Mouse (Mus musculus) G1E (cell line): ENCODE measurements around the gene Faf1. TPM values are rescaled to one million over a fixed set of nuclear protein-coding genes. Genes with fewer than 3 reads are reported as not detected.

ENCODE experiments used
- ATAC-seq: 2 replicates; pipeline ENCODE4 v1.8.0; 2016; ENCODE audit warnings: mild to moderate bottlenecking; ENCODE audit not compliant: insufficient number of reproducible peaks, poor library complexity, low FRiP score, severe bottlenecking; ENCODE audit errors: extremely low read depth
- DNase-seq: peaks from one replicate; pipeline ENCODE4 v3.0.0; 2012; ENCODE audit warnings: low spot score
- H3K27me3 ChIP-seq: 2 replicates; pipeline ENCODE4 v1.6.1; 2012; ENCODE audit warnings: mild to moderate bottlenecking, low read length, inconsistent platforms; ENCODE audit not compliant: insufficient read depth
- H3K36me3 ChIP-seq: replicated peaks from 2 replicates; pipeline ENCODE3; 2012; ENCODE audit warnings: mild to moderate bottlenecking, inconsistent platforms
- H3K4me1 ChIP-seq: 2 replicates; pipeline ENCODE4 v1.6.1; 2012; ENCODE audit warnings: low read depth, low read length, inconsistent platforms, mixed read lengths; ENCODE audit not compliant: insufficient read depth
- H3K4me3 ChIP-seq: 2 replicates; pipeline ENCODE4 v1.5.1; 2012; ENCODE audit warnings: low read depth, mild to moderate bottlenecking, inconsistent platforms, low read length, moderate library complexity, mixed read lengths
- H3K9me3 ChIP-seq: replicated peaks from 2 replicates; pipeline ENCODE4 v1.6.1; 2012; ENCODE audit warnings: inconsistent platforms
- CTCF ChIP-seq: IDR thresholded peaks from 2 replicates; pipeline ENCODE4 v1.5.1; 2012; ENCODE audit warnings: low read depth, low read length, inconsistent platforms, mixed read lengths
- GATA1 ChIP-seq: IDR thresholded peaks from 2 replicates; pipeline ENCODE4 v1.6.1; 2012; ENCODE audit warnings: borderline replicate concordance, low read length, inconsistent platforms, mixed read lengths
- GATA2 ChIP-seq: IDR thresholded peaks from 2 replicates; pipeline ENCODE4 v1.6.1; 2012; ENCODE audit warnings: low read depth, low read length, inconsistent platforms, borderline replicate concordance
- POLR2AphosphoS5 ChIP-seq: IDR thresholded peaks from 2 replicates; pipeline ENCODE4 v1.6.1; 2012; ENCODE audit warnings: low read depth, low read length, inconsistent platforms; ENCODE audit not compliant: insufficient replicate concordance
- TAL1 ChIP-seq: conservative IDR thresholded peaks from 2 replicates; pipeline ENCODE4 v1.6.1; 2012; ENCODE audit warnings: low read depth, low read length, inconsistent platforms, mixed read lengths
- polyA plus RNA-seq: library from polyadenylated mRNA; stranded (reverse); fragments of >175 nt; gene quantifications from 2 replicates; pipeline ENCODE4 v1.2.3, GENCODE M21; 2012
- total RNA-seq, 2 experiments: library from RNA; stranded (forward) in 1 of 2; stranded (reverse) in 1 of 2; fragments of 200-1000 nt in 1 of 2; fragments of >200 nt in 1 of 2; fragmentation: Nextera tagmentation in 1 of 2; gene quantifications; 2 replicates each; pipeline ENCODE4 v1.2.3; 2014 to 2017

Faf1 gene
- total and polyA plus RNA-seq, 3 experiments, result 7.1 to 71.9 (median 65.0) TPM

DNA sequence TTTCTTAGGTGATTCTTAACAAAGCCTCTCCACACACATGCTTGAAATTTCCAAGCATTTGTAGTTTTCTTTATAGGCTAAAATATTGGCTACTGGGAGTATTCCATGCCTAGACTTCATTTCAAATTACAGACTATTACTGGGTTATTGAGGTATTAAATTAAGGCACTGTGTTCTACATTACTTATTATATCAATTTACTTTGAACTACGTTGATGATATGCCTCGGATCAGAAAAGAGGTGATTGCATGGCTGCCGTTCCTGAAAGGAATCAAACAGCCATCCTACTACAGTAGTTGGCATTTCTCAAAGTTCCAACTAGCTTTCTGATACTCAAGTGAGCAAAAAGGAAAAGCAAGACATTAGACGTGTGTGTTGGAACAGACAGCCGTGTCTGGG is 14.1 kb upstream of the Faf1 start:
- no peaks in the 10 kb centered on the region for H3K27me3 ChIP-seq
- H3K4me1 ChIP-seq, result peaks cover 32% of the 10 kb centered on the region
- ATAC-seq, result no peak
- H3K36me3 ChIP-seq, result peaks cover 8% of the 10 kb centered on the region
- no peaks in the 10 kb centered on the region for H3K9me3 ChIP-seq
- TF ChIP-seq GATA2 (no peak), TAL1 (no peak), POLR2AphosphoS5 (no peak), GATA1 (no peak), CTCF (no peak)
- H3K4me3 ChIP-seq, result peak overlapping the region; percentile 21; the same call in 1 of the 2 replicates
- no peak for DNase-seq

- ATAC-seq (no peak), DNase-seq (no peak)
- TF ChIP-seq CTCF (no peak), GATA2 (no peak), TAL1 (no peak), POLR2AphosphoS5 (no peak), GATA1 (no peak)
- H3K4me1 ChIP-seq, result peaks cover 19% of the 10 kb centered on the region
- H3K4me3 ChIP-seq, result peak overlapping the region; percentile 89
- no peaks in the 10 kb centered on the region for H3K27me3 ChIP-seq
- peaks cover 8% of the 10 kb centered on the region for H3K36me3 ChIP-seq
- no peaks in the 10 kb centered on the region for H3K9me3 ChIP-seq
These were observed 12.3 kb upstream of the Faf1 start for GRCm38 (mm10) chr4:109664091-109664490.

- Histone ChIP-seq H3K36me3 (peaks cover 5% of the 10 kb centered on the region), H3K27me3 (no peaks in the 10 kb centered on the region), H3K4me3 (peak overlapping the region; percentile 89), H3K9me3 (no peaks in the 10 kb centered on the region), H3K4me1 (peaks cover 16% of the 10 kb centered on the region)
- TF ChIP-seq TAL1 (no peak), GATA2 (no peak), CTCF (no peak), GATA1 (no peak), POLR2AphosphoS5 (no peak)
- peak; percentile 69 for DNase-seq
- ATAC-seq, result peak; percentile 56
These were observed 11.0 kb upstream of the Faf1 start for GRCm38 (mm10) chr4:109665101-109665981.

DNA sequence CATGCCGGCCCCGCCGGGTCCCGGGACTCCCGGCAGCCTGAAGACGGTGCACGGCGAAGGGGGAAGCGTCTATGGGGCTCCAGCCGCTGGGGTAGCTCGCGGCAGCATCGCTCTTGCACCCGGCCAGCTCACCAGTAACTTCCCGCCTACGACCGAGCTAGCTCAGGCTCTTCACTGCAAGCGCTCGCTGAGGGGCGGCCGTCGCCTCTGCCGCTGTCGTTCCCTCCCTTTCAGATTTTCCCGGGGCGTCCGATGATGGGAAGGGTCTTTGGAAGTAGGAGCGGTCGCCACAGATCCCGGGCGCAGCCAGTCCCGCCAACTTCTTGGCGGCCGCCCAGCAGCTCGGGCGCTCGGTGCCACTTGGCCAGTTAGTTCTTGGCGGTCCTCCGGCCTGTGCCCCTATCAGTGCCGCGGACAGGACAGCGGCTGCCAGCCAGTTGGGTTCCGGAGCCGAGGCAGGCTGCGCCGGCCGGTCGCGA is 10.4 kb upstream of the Faf1 start:
- DNase-seq (no peak), ATAC-seq (no peak)
- H3K27me3 ChIP-seq, result no peaks in the 10 kb centered on the region
- H3K36me3 ChIP-seq, result peaks cover 4% of the 10 kb centered on the region
- peaks cover 13% of the 10 kb centered on the region for H3K4me1 ChIP-seq
- H3K4me3 ChIP-seq, result peak overlapping the region; percentile 89
- TF ChIP-seq TAL1 (no peak), CTCF (no peak), GATA2 (no peak), GATA1 (no peak), POLR2AphosphoS5 (no peak)
- no peaks in the 10 kb centered on the region for H3K9me3 ChIP-seq

GRCm38 (mm10) chr4:109666461-109667269 is 9.7 kb upstream of the Faf1 start, which contains the start of gene Cdkn2c:
TSS of gene Cdkn2c (minus strand) at chr4:109667189.
- Histone ChIP-seq H3K4me1 (peaks cover 8% of the 10 kb centered on the region; the same call in 1 of the 2 replicates), H3K27me3 (no peaks in the 10 kb centered on the region), H3K4me3 (peak within 1 kb of the TSS; percentile 89), H3K36me3 (no peaks in the 10 kb centered on the region), H3K9me3 (no peaks in the 10 kb centered on the region)
- peak; percentile 82 for DNase-seq
- TF ChIP-seq TAL1 (no peak), CTCF (no peak), GATA2 (no peak), POLR2AphosphoS5 (no peak), GATA1 (no peak)
- peak; percentile 58 for ATAC-seq

DNA sequence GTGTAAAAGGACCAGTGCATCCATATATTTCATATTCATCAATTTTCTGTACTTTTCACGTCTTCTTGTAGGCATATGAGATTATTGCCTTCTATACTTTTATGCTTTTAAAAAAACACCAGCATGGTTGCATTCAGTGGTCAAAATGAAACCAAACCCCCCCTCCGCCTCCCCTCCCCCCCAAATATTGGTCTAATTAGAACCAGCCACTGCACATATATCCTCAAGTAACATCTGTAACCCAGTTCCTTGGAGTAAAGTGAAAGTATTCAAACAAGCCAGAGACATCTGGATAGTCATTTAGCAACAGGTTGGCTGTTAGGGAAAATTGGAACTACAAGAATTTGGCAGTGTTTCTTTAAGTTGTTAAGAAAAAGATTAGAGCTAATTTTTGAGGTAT is 8.9 kb upstream of the Faf1 start:
- ATAC-seq (no peak), DNase-seq (peak; percentile 9)
- peak overlapping the region; percentile 89 for H3K4me3 ChIP-seq
- TF ChIP-seq TAL1, result no peak
- no peak for TF ChIP-seq CTCF
- no peak for TF ChIP-seq GATA2
- TF ChIP-seq POLR2AphosphoS5, result no peak
- no peak for TF ChIP-seq GATA1
- H3K27me3 ChIP-seq, result no peaks in the 10 kb centered on the region
- H3K4me1 ChIP-seq, result peaks cover 10% of the 10 kb centered on the region
- H3K9me3 ChIP-seq, result no peaks in the 10 kb centered on the region
- H3K36me3 ChIP-seq, result no peaks in the 10 kb centered on the region
